7 mouse cellular contexts compared by ENCODE assay signal in the genomic region with DNA sequence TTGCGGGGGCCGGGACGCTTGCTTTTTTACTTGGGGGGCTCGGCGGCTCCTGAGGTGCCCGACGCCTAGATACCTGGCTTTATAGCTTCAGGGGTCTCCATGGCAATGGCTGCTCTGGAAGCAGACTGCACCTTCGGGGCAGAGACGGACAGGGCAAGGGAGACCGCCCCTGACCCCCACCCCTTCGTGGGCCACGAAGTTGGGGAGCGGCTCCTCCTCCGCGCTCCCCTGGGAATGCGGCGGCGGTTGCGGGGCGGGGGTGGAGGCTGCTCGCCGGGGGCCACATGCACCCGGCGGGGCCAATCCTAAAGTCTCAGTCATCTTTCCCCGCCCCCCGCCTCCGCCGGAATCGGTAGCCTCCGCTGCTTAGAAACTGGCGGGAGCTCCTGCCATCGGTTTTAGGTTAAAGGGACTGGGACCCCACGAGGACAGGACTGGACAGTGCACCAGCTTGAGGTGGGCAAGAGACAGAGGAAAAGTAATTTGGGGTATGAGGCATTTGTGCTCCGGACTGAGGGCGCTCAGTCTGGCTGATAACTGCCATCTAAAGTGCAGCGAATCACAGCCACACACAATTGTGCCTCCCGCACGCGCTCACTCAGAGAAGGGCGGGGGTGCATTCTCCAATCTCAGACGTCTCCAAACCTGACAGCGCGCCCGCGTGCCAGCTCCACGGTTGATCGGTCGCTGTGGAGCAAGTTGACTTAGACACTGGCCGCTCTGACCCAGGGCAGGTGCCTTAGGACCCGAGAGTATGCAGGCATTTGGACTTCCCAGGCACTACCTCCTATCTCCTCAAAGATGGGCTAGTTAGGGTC. TPM values are rescaled to one million over a fixed set of nuclear protein-coding genes. Genes with fewer than 3 reads are reported as not detected.
A peak's percentile ranks its signal among the peaks of the same experiment; 100 is the strongest.
DNase-seq lines count a peak whose midpoint lies in the region; ATAC-seq and TF ChIP-seq lines count a peak whose summit lies in the region.

A gene (minus strand): TSS at position 51 of the 818 bp plus-strand sequence.

- no peak for TF ChIP-seq CTCF in lung, adult 2 months (IDR thresholded peaks at IDR 0.05; ENCODE audit: insufficient read depth, low read length)

- H3K4me2 ChIP-seq in forebrain, embryonic 14.5 days (ENCODE audit: low read length): peak within 1 kb of the TSS; percentile 69
- peak within 1 kb of the TSS; percentile 70 for H3K4me2 ChIP-seq in neural tube, embryonic 12.5 days (replicated peaks)

- TF ChIP-seq POLR2A in lung, adult 2 months (IDR thresholded peaks at IDR 0.05; ENCODE audit: borderline replicate concordance, extremely low read depth, low read depth, low read length): peak; percentile 45; the same call in 1 of the 2 replicates

- H3K9me3 ChIP-seq in forebrain, embryonic 14.5 days (replicated peaks; ENCODE audit: control insufficient read depth, low read length): no peaks in the 10 kb centered on the region
- H3K9me3 ChIP-seq in neural tube, embryonic 12.5 days: no peaks in the 10 kb centered on the region

- peak within 1 kb of the TSS; percentile 38 for H3K9ac ChIP-seq in forebrain, embryonic 14.5 days (ENCODE audit: low read length)
- peak within 1 kb of the TSS; percentile 35 for H3K9ac ChIP-seq in neural tube, embryonic 12.5 days

- no peak for DNase-seq in lung, adult 2 months
- DNase-seq in lung, postnatal 10 days: no peak
- peak; percentile 52 for DNase-seq in ZHBTc4 (ENCODE audit: low read depth, low spot score)
- DNase-seq in forebrain, embryonic 14.5 days (ENCODE audit: low spot score): peak; percentile 42
- no peak for DNase-seq in layer of hippocampus, postnatal 36 days

- H3K4me1 ChIP-seq in lung, adult 2 months (ENCODE audit: control insufficient read depth, insufficient read depth, low read length): peaks cover 8% of the 10 kb centered on the region
- peaks cover 20% of the 10 kb centered on the region for H3K4me1 ChIP-seq in forebrain, embryonic 14.5 days (ENCODE audit: control insufficient read depth, insufficient read depth, low read length)
- H3K4me1 ChIP-seq in neural tube, embryonic 12.5 days: peaks cover 32% of the 10 kb centered on the region

- H3K27me3 ChIP-seq in forebrain, embryonic 14.5 days (replicated peaks; ENCODE audit: control insufficient read depth, insufficient read depth, low read length): peaks cover 88% of the 10 kb centered on the region
- H3K27me3 ChIP-seq in neural tube, embryonic 12.5 days (replicated peaks): peaks cover 97% of the 10 kb centered on the region

- peak within 1 kb of the TSS; percentile 77 for H3K4me3 ChIP-seq in lung, adult 2 months (replicated peaks; ENCODE audit: extremely low read depth, low read depth, low read length)
- H3K4me3 ChIP-seq in forebrain, embryonic 14.5 days (ENCODE audit: low read depth, low read length): peak within 1 kb of the TSS; percentile 37
- peak within 1 kb of the TSS; percentile 37 for H3K4me3 ChIP-seq in neural tube, embryonic 12.5 days

- ATAC-seq in forebrain, embryonic 14.5 days: 0 out of 2 replicates have a peak, but pooled peaks have one; percentile 17
- ATAC-seq in neural tube, embryonic 12.5 days (ENCODE audit: low FRiP score, low read depth): no peak
- no peak for ATAC-seq in activated CD4-positive, CD25-positive, alpha-beta regulatory T cell, adult 4 months

- H3K27ac ChIP-seq in forebrain, embryonic 14.5 days (ENCODE audit: low read depth, low read length): no peak within 1 kb of the TSS
- no peak within 1 kb of the TSS for H3K27ac ChIP-seq in neural tube, embryonic 12.5 days

- 3% methylated on average over 50 of the region's 50 CpGs for WGBS in lung, adult 2 months
- WGBS in forebrain, embryonic 14.5 days: 1% methylated on average over 50 of the region's 50 CpGs
- under 1% methylated on average over 50 of the region's 50 CpGs for WGBS in neural tube, embryonic 12.5 days

- no peaks in the 10 kb centered on the region for H3K36me3 ChIP-seq in forebrain, embryonic 14.5 days (ENCODE audit: control insufficient read depth, insufficient read depth, low read length)
- H3K36me3 ChIP-seq in neural tube, embryonic 12.5 days: no peaks in the 10 kb centered on the region

RNA-seq across cellular contexts. Expression of the gene that starts here (rescaled TPM):
- polyA plus RNA-seq in lung, adult 2 months (2012; rRNA removed): 5.0 and 5.4 TPM in 2 replicates
- 0.28 and 0.41 TPM in 2 replicates for polyA plus RNA-seq in forebrain, embryonic 14.5 days (2014; fragmentation: Nextera tagmentation; extraction: Ambion mirVana)
- 10 to 100 TPM; 14.6 to 16.9 TPM for total RNA-seq in layer of hippocampus, postnatal 36 days (2021)
- polyA plus RNA-seq in neural tube, embryonic 12.5 days (2016; fragmentation: Nextera tagmentation; extraction: Ambion mirVana): not detected in 2 replicates
- not detected for polyA plus RNA-seq in activated CD4-positive, CD25-positive, alpha-beta regulatory T cell, adult 4 months (2017; shearing (Covaris generic))

Comparison
In these comparisons a context has a peak if more than half of its experiments do, and no peak if none do; other contexts are left out.
1. Peak in DNase-seq, ATAC-seq, H3K4me3 ChIP-seq, H3K9ac ChIP-seq and H3K4me2 ChIP-seq in forebrain, embryonic 14.5 days; RNA of the gene not detected or under 1 TPM.